9 mouse cellular contexts compared by ENCODE assay signal in the genomic region with DNA sequence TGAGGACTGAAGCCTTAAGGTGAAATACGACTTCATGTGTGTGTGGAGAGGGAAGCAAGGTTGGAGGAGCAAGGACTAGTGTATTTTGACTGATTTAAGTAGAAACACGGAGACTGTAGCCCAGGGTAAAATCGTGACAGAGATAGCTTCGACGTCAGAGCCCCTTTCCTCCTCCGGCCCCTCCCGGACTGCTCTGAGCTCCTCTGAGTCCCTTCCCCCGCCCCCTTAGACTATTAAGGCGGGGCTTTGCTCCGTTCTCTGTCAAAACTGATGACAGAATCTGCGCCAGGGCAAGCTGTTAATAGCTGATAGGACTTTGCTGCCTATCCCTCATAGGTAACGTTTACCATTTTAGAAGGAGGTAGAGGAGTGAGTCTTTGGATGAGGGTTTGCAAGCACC.
A peak's percentile ranks its signal among the peaks of the same experiment; 100 is the strongest.
DNase-seq lines count a peak whose midpoint lies in the region; ATAC-seq lines count a peak whose summit lies in the region.
"Had no signal": no experiment of that assay in that cellular context is flagged by ENCODE, and none has a peak within 500 bp of the region (broad histone marks: within the 10 kb centered on the region; RNA-seq: fewer than 3 reads in every experiment).

No protein-coding gene starts in this region.

- DNase-seq in kidney, adult 9 months: no peak
- peak; percentile 27 for DNase-seq in MEL-GATA-1-ER (ENCODE audit: extremely low read depth, low read depth)
- peak; percentile 24 for DNase-seq in embryonic facial prominence, embryonic 11.5 days (ENCODE audit: low spot score)
- no peak for DNase-seq in testis, postnatal 14 days (ENCODE audit: low spot score)
- no peak for DNase-seq in testis, postnatal 10 days (ENCODE audit: low spot score)
- DNase-seq in cerebellum, postnatal 25 days: no peak
- DNase-seq: layer of hippocampus, postnatal 36 days had no signal

- no peaks in the 10 kb centered on the region for H3K9me3 ChIP-seq in kidney, embryonic 14.5 days (ENCODE audit: control insufficient read depth, low read length)
- H3K9me3 ChIP-seq in embryonic facial prominence, embryonic 11.5 days (replicated peaks; ENCODE audit: control insufficient read depth, low read length): no peaks in the 10 kb centered on the region

- peaks cover 43% of the 10 kb centered on the region for H3K27me3 ChIP-seq in kidney, embryonic 14.5 days (ENCODE audit: control insufficient read depth, insufficient read depth, low read length)
- peaks cover 21% of the 10 kb centered on the region for H3K27me3 ChIP-seq in embryonic facial prominence, embryonic 11.5 days (ENCODE audit: control insufficient read depth, insufficient read depth, low read length)

- 27% methylated on average over 12 of the region's 12 CpGs for WGBS in kidney, embryonic 14.5 days
- 17% methylated on average over 12 of the region's 12 CpGs for WGBS in embryonic facial prominence, embryonic 11.5 days

- no peak overlapping the region for H3K9ac ChIP-seq in kidney, embryonic 14.5 days (ENCODE audit: low read depth, low read length)
- H3K9ac ChIP-seq in embryonic facial prominence, embryonic 11.5 days (replicated peaks; ENCODE audit: low read length): no peak overlapping the region

- H3K4me3 ChIP-seq in kidney, embryonic 14.5 days (ENCODE audit: low read length): no peak overlapping the region
- no peak overlapping the region for H3K4me3 ChIP-seq in embryonic facial prominence, embryonic 11.5 days (ENCODE audit: low read depth, low read length)

- peak overlapping the region; percentile 12; the same call in 1 of the 2 replicates for H3K4me2 ChIP-seq in kidney, embryonic 14.5 days (replicated peaks; ENCODE audit: low read depth, low read length)
- H3K4me2 ChIP-seq in embryonic facial prominence, embryonic 11.5 days (ENCODE audit: low read depth, low read length): 0 out of 2 replicates have a peak overlapping the region, but pooled peaks have one; percentile 7

- ATAC-seq in kidney, embryonic 14.5 days (ENCODE audit: low FRiP score, low TSS enrichment): no peak
- ATAC-seq in embryonic facial prominence, embryonic 11.5 days (replicated peaks; ENCODE audit: insufficient number of reproducible peaks, low FRiP score, low TSS enrichment, low read depth): no peak
- peak; percentile 92 for ATAC-seq in megakaryocyte-erythroid progenitor cell, adult 5-6 weeks (replicated peaks; ENCODE audit: low FRiP score, low TSS enrichment, poor library complexity, severe bottlenecking)

- no peaks in the 10 kb centered on the region for H3K36me3 ChIP-seq in kidney, embryonic 14.5 days (ENCODE audit: control insufficient read depth, insufficient read depth, low read length)
- no peaks in the 10 kb centered on the region for H3K36me3 ChIP-seq in embryonic facial prominence, embryonic 11.5 days (replicated peaks; ENCODE audit: control insufficient read depth, insufficient read depth, low read depth, low read length)

- H3K4me1 ChIP-seq in kidney, embryonic 14.5 days (ENCODE audit: control insufficient read depth, insufficient read depth, low read length): no peaks in the 10 kb centered on the region
- no peaks in the 10 kb centered on the region for H3K4me1 ChIP-seq in embryonic facial prominence, embryonic 11.5 days (ENCODE audit: control insufficient read depth, insufficient read depth, low read length)

- H3K27ac ChIP-seq in kidney, embryonic 14.5 days (ENCODE audit: low read depth, low read length): no peak overlapping the region
- H3K27ac ChIP-seq in embryonic facial prominence, embryonic 11.5 days (replicated peaks; ENCODE audit: low read depth, low read length): no peak overlapping the region

Comparison
In these comparisons a context has a peak if more than half of its experiments do, and no peak if none do; other contexts are left out.
1. DNase-seq: peak in MEL-GATA-1-ER (single experiment) and embryonic facial prominence, embryonic 11.5 days (single experiment); none in kidney, adult 9 months (single experiment), testis, postnatal 14 days (single experiment), testis, postnatal 10 days (single experiment) and cerebellum, postnatal 25 days (0 of 2).